Mouse (Mus musculus) urinary bladder, postnatal 36 days (tissue): ENCODE results near the gene AK157302.
"Not testable (repeated sequence)": the region's sequence is repeated elsewhere in the genome, so short reads cannot be mapped to it uniquely, and the experiment has no call there.

Experiments
- DNase-seq, 2 experiments: peaks; one replicate each; pipeline ENCODE4 v3.0.0; 2022; ENCODE audit warnings: low spot score in 2 of 2, mixed read lengths in 1 of 2

The AK157302 gene

GRCm38 (mm10) chr13:21495080-21495479 lies at the start of gene AK157302:
AK157302 (plus strand) TSS chr13:21495223.
- no peak for DNase-seq

GRCm38 (mm10) chr13:21446796-21447195 lies 48.2 kb upstream of the AK157302 start:
- DNase-seq: no peak

- DNase-seq: no peak
Observed at GRCm38 (mm10) chr13:21447856-21448614, 47.0 kb upstream of the AK157302 start.

GRCm38 (mm10) chr13:21453042-21453441 lies 42.0 kb upstream of the AK157302 start:
- peak in 1 of 2 experiments; percentile 8 for DNase-seq

- DNase-seq: peak; percentile 82 to 84
Observed at GRCm38 (mm10) chr13:21453449-21453848, 41.6 kb upstream of the AK157302 start, which contains the start of gene Zscan26. Zscan26 (minus strand) TSS chr13:21453730.

- no peak for DNase-seq
Observed at GRCm38 (mm10) chr13:21454133-21454532, 40.9 kb upstream of the AK157302 start.

- no peak for DNase-seq
Observed at GRCm38 (mm10) chr13:21456347-21456746, 38.7 kb upstream of the AK157302 start.

GRCm38 (mm10) chr13:21462516-21462915 lies 32.5 kb upstream of the AK157302 start:
- DNase-seq: not testable (repeated sequence)

GRCm38 (mm10) chr13:21467336-21467735 lies 27.7 kb upstream of the AK157302 start:
- no peak for DNase-seq

GRCm38 (mm10) chr13:21468061-21469019 lies 26.7 kb upstream of the AK157302 start, which contains the start of gene Nkapl:
Nkapl (minus strand) TSS chr13:21468509.
- peak; percentile 75 to 83 for DNase-seq

GRCm38 (mm10) chr13:21469097-21469496 lies 25.9 kb upstream of the AK157302 start:
- DNase-seq: no peak

- no peak for DNase-seq
Observed at GRCm38 (mm10) chr13:21472427-21472826, 22.6 kb upstream of the AK157302 start.

- DNase-seq: peak; percentile 54 to 69
Observed at GRCm38 (mm10) chr13:21478759-21479670, 16.0 kb upstream of the AK157302 start, which contains the start of the genes Zkscan4 and Gm10065. Zkscan4 (plus strand) TSS chr13:21478907. Gm10065 (minus strand) TSS chr13:21479441.

- no peak for DNase-seq
Observed at GRCm38 (mm10) chr13:21486881-21487280, 8.1 kb upstream of the AK157302 start.

GRCm38 (mm10) chr13:21492847-21493246 lies 2.2 kb upstream of the AK157302 start:
- DNase-seq: no peak

GRCm38 (mm10) chr13:21501182-21501581 lies 6.2 kb downstream of the AK157302 start, which contains the start of gene Gm11273:
Gm11273 (minus strand) TSS chr13:21501418.
- DNase-seq: not testable (repeated sequence)

- DNase-seq: no peak
Observed at GRCm38 (mm10) chr13:21502296-21502695, 7.3 kb downstream of the AK157302 start.

- peak; percentile 72 to 83 for DNase-seq
Observed at GRCm38 (mm10) chr13:21506221-21506649, 11.2 kb downstream of the AK157302 start.

- no peak for DNase-seq
Observed at GRCm38 (mm10) chr13:21530136-21530535, 35.1 kb downstream of the AK157302 start.

GRCm38 (mm10) chr13:21530781-21531201 lies 35.8 kb downstream of the AK157302 start, which contains the start of gene Zkscan8:
Zkscan8 (minus strand) TSS chr13:21531120.
- DNase-seq: peak; percentile 86 to 89

GRCm38 (mm10) chr13:21542708-21543107 lies 47.7 kb downstream of the AK157302 start, which contains the start of gene Olfr1366:
Olfr1366 (minus strand) TSS chr13:21542808.
- no peak for DNase-seq
